Mouse (Mus musculus): ENCODE data around the gene Adh7.

DNA sequence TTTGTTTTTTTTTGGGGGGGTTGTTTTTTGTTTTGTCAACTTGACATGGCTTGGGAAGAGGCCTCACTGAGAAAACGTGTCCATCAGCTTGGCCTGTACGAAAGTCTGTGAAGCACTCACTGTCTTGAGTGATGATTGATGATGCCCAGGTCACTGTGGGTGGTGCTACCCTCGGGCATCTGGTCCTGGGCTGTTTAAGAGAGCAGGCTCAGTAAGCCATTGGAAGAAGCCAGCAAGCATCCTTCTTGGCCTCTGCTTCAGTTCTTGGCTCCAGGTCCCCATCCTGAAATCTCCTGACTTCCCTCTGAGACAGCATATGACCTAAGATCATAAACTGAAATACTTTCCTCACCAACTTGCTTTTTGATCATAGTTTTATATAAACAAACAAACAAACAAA, 37.8 kb downstream of the Adh7 start:
- TF ChIP-seq ETS1 (IDR thresholded peaks at IDR 0.05; ENCODE audit: low read depth, low read length) (no peak), UBTF (IDR thresholded peaks at IDR 0.05; ENCODE audit: borderline replicate concordance, insufficient read depth, low read depth, low read length) (no peak), MAX (IDR thresholded peaks at IDR 0.05; ENCODE audit: low read length) (no peak), CTCF (IDR thresholded peaks at IDR 0.05 in 2 of 3, conservative IDR thresholded peaks at IDR 0.05 in 1 of 3; ENCODE audit: control insufficient read depth in 1 of 3, insufficient read depth in 1 of 3, low read depth in 2 of 3, low read length in 3 of 3, poor library complexity in 1 of 3, severe bottlenecking in 1 of 3) (no peak), USF2 (IDR thresholded peaks at IDR 0.05; ENCODE audit: borderline replicate concordance in 1 of 2, insufficient read depth in 1 of 2, low read depth in 1 of 2, low read length in 2 of 2) (no peak), EP300 (IDR thresholded peaks at IDR 0.05; ENCODE audit: low read depth in 1 of 2, low read length in 2 of 2) (no peak), USF1 (IDR thresholded peaks at IDR 0.05; ENCODE audit: low read depth, low read length) (no peak), NELFE (IDR thresholded peaks at IDR 0.05; ENCODE audit: low read depth, low read length) (no peak), MEF2A (IDR thresholded peaks at IDR 0.05; ENCODE audit: extremely low read depth, insufficient replicate concordance, low read depth, low read length, poor library complexity, severe bottlenecking) (no peak), JUND (IDR thresholded peaks at IDR 0.05; ENCODE audit: low read depth, low read length) (no peak), POLR2A (IDR thresholded peaks at IDR 0.05; ENCODE audit: control insufficient read depth in 1 of 2, insufficient read depth in 1 of 2, low read depth in 1 of 2, low read length in 2 of 2, poor library complexity in 1 of 2) (no peak), MYC (IDR thresholded peaks at IDR 0.05; ENCODE audit: low read depth, low read length) (no peak), MXI1 (IDR thresholded peaks at IDR 0.05; ENCODE audit: low read depth, low read length) (no peak), ZKSCAN1 (IDR thresholded peaks at IDR 0.05; ENCODE audit: low read depth, low read length) (no peak)
